Mouse (Mus musculus) MEL (cell line): Measurements from ENCODE around the gene Chsy1. TPM values are rescaled to one million over a fixed set of nuclear protein-coding genes. Genes with fewer than 3 reads are reported as not detected.

ENCODE experiments used
- DNase-seq: peaks from one replicate; pipeline ENCODE4 v3.0.0; 2011; ENCODE audit warnings: low read depth, low spot score
- H3K27ac ChIP-seq: 2 replicates; pipeline ENCODE4 v1.5.1; 2012; ENCODE audit warnings: low read depth, mild to moderate bottlenecking, control low read depth, low read length, moderate library complexity; ENCODE audit not compliant: control insufficient read depth
- H3K27me3 ChIP-seq, 2 experiments: fragments of 150-350 bp in 1 of 2; sonication (generic) in 1 of 2; 2 replicates each; pipeline ENCODE4 v1.6.1; 2012; ENCODE audit warnings: low read length in 2 of 2, mild to moderate bottlenecking in 2 of 2, improper control_type of control experiment in 1 of 2, moderate library complexity in 1 of 2; ENCODE audit not compliant: insufficient read depth in 2 of 2, control insufficient read depth in 1 of 2
- H3K36me3 ChIP-seq, 2 experiments: 2 replicates each; pipeline ENCODE4 v1.6.1; 2012 to 2014; ENCODE audit warnings: low read length in 2 of 2, improper control_type of control experiment in 1 of 2, inconsistent platforms in 1 of 2, mild to moderate bottlenecking in 1 of 2; ENCODE audit not compliant: insufficient read depth in 2 of 2, control insufficient read depth in 1 of 2
- H3K4me1 ChIP-seq, 2 experiments: fragments of 150-350 bp in 1 of 2; sonication (generic) in 1 of 2; 2 replicates each; pipeline ENCODE4 v1.6.1; 2012; ENCODE audit warnings: low read length in 2 of 2, improper control_type of control experiment in 1 of 2, mild to moderate bottlenecking in 1 of 2; ENCODE audit not compliant: insufficient read depth in 2 of 2, control insufficient read depth in 1 of 2
- H3K4me3 ChIP-seq, 2 experiments: fragments of 150-350 bp in 1 of 2; sonication (generic) in 1 of 2; 2 replicates each; pipeline ENCODE4 v1.5.1; 2012; ENCODE audit warnings: low read depth in 2 of 2, low read length in 2 of 2, mild to moderate bottlenecking in 2 of 2, moderate library complexity in 2 of 2, control low read depth in 1 of 2, improper control_type of control experiment in 1 of 2; ENCODE audit not compliant: control insufficient read depth in 1 of 2, insufficient read depth in 1 of 2
- H3K79me2 ChIP-seq: 2 replicates; pipeline ENCODE4 v1.6.1; 2012; ENCODE audit warnings: mild to moderate bottlenecking, low read length, moderate library complexity; ENCODE audit not compliant: control insufficient read depth, poor library complexity, insufficient read depth
- H3K9ac ChIP-seq: 2 replicates; pipeline ENCODE4 v1.6.1; 2012; ENCODE audit warnings: low read depth, mild to moderate bottlenecking, control low read depth, low read length, moderate library complexity; ENCODE audit not compliant: control insufficient read depth, poor library complexity, severe bottlenecking
- H3K9me3 ChIP-seq: fragments of 150-350 bp; sonication (generic); replicated peaks from 2 replicates; pipeline ENCODE4 v1.6.1; 2012; ENCODE audit warnings: mild to moderate bottlenecking, low read length, improper control_type of control experiment, moderate library complexity; ENCODE audit not compliant: insufficient read depth
- BHLHE40 ChIP-seq: IDR thresholded peaks from 2 replicates; pipeline ENCODE4 v1.6.1; 2012; ENCODE audit warnings: low read depth, mild to moderate bottlenecking, inconsistent platforms, low read length, improper control_type of control experiment, borderline replicate concordance
- CHD2 ChIP-seq: IDR thresholded peaks from 2 replicates; pipeline ENCODE4 v1.6.1; 2011; ENCODE audit warnings: low read length, improper control_type of control experiment
- E2F4 ChIP-seq: IDR thresholded peaks from 2 replicates; pipeline ENCODE4 v1.6.1; 2011; ENCODE audit warnings: low read depth, low read length, improper control_type of control experiment, borderline replicate concordance
- ELF1 ChIP-seq: IDR thresholded peaks from 2 replicates; pipeline ENCODE4 v1.6.1; 2014; ENCODE audit warnings: low read depth, mild to moderate bottlenecking, inconsistent platforms, low read length, improper control_type of control experiment, moderate library complexity
- EP300 ChIP-seq, 2 experiments: IDR thresholded peaks; 2 replicates each; pipeline ENCODE4 v1.6.1; 2011; ENCODE audit warnings: improper control_type of control experiment in 2 of 2, low read length in 2 of 2, low read depth in 1 of 2, mild to moderate bottlenecking in 1 of 2
- GABPA ChIP-seq: IDR thresholded peaks from 2 replicates; pipeline ENCODE4 v1.6.1; 2012; ENCODE audit warnings: low read depth, mild to moderate bottlenecking, inconsistent platforms, low read length, improper control_type of control experiment, moderate library complexity
- GATA1 ChIP-seq: IDR thresholded peaks from 2 replicates; pipeline ENCODE4 v1.6.1; 2011; ENCODE audit warnings: low read depth, low read length, improper control_type of control experiment
- HCFC1 ChIP-seq: IDR thresholded peaks from 2 replicates; pipeline ENCODE4 v1.6.1; 2012; ENCODE audit warnings: low read depth, mild to moderate bottlenecking, inconsistent platforms, low read length, improper control_type of control experiment, moderate library complexity
- MYC ChIP-seq: IDR thresholded peaks from 2 replicates; pipeline ENCODE4 v1.6.1; 2011; ENCODE audit warnings: low read depth, mild to moderate bottlenecking, low read length, improper control_type of control experiment, moderate library complexity
- NELFE ChIP-seq: IDR thresholded peaks from 2 replicates; pipeline ENCODE4 v1.6.1; 2011; ENCODE audit warnings: low read depth, low read length, improper control_type of control experiment
- NRF1 ChIP-seq: IDR thresholded peaks from 2 replicates; pipeline ENCODE4 v1.6.1; 2014; ENCODE audit warnings: low read depth, mild to moderate bottlenecking, inconsistent platforms, low read length, improper control_type of control experiment, moderate library complexity; ENCODE audit not compliant: poor library complexity, insufficient read depth, severe bottlenecking
- POLR2A ChIP-seq, 2 experiments: IDR thresholded peaks; 2 replicates each; pipeline ENCODE4 v1.6.1; 2011 to 2012; ENCODE audit warnings: low read length in 2 of 2, mild to moderate bottlenecking in 2 of 2, control low read depth in 1 of 2, improper control_type of control experiment in 1 of 2, low read depth in 1 of 2, moderate library complexity in 1 of 2; ENCODE audit not compliant: control insufficient read depth in 1 of 2, insufficient read depth in 1 of 2, poor library complexity in 1 of 2
- POLR2AphosphoS5 ChIP-seq: IDR thresholded peaks from 2 replicates; pipeline ENCODE4 v1.6.1; 2012; ENCODE audit warnings: low read depth, borderline replicate concordance, mild to moderate bottlenecking, inconsistent platforms, low read length, moderate library complexity, mixed read lengths
- RAD21 ChIP-seq: IDR thresholded peaks from 2 replicates; pipeline ENCODE4 v1.6.1; 2011; ENCODE audit warnings: mild to moderate bottlenecking, low read depth, low read length, improper control_type of control experiment
- SIN3A ChIP-seq: IDR thresholded peaks from 2 replicates; pipeline ENCODE4 v1.6.1; 2012; ENCODE audit warnings: low read length, improper control_type of control experiment, inconsistent platforms
- SMC3 ChIP-seq: IDR thresholded peaks from 2 replicates; pipeline ENCODE4 v1.6.1; 2011; ENCODE audit warnings: low read depth, low read length, improper control_type of control experiment
- TAL1 ChIP-seq: IDR thresholded peaks from 2 replicates; pipeline ENCODE4 v1.6.1; 2012; ENCODE audit warnings: mild to moderate bottlenecking, inconsistent platforms, low read length, moderate library complexity, mixed read lengths
- TBP ChIP-seq: IDR thresholded peaks from 2 replicates; pipeline ENCODE4 v1.8.0; 2011; ENCODE audit warnings: low read depth, low read length, improper control_type of control experiment
- ZC3H11A ChIP-seq: IDR thresholded peaks from 2 replicates; pipeline ENCODE4 v1.6.1; 2012; ENCODE audit warnings: low read depth, mild to moderate bottlenecking, inconsistent platforms, low read length, improper control_type of control experiment
- ZKSCAN1 ChIP-seq: IDR thresholded peaks from 2 replicates; pipeline ENCODE4 v1.6.1; 2012; ENCODE audit warnings: low read depth, mild to moderate bottlenecking, inconsistent platforms, low read length, improper control_type of control experiment, moderate library complexity
- ZNF384 ChIP-seq: IDR thresholded peaks from 2 replicates; pipeline ENCODE4 v1.6.1; 2012; ENCODE audit warnings: low read depth, mild to moderate bottlenecking, inconsistent platforms, low read length, improper control_type of control experiment
- polyA plus RNA-seq, 2 experiments: library from polyadenylated mRNA; stranded (reverse) in 1 of 2; unstranded in 1 of 2; fragments of >175 nt in 1 of 2; fragments of >200 nt in 1 of 2; gene quantifications; 2 replicates each; pipeline versions ENCODE4 v1.2.1 to v1.2.4; 2012; ENCODE audit warnings: low replicate concordance in 2 of 2, low read depth in 1 of 2; ENCODE audit not compliant: insufficient read length in 2 of 2, insufficient read depth in 1 of 2, missing spikeins in 1 of 2
- total RNA-seq: library from RNA; depleted of rRNA; stranded (reverse); fragments of 300-350 nt; gene quantifications from 2 replicates; pipeline ENCODE4 v1.2.3, GENCODE M21; 2012

The Chsy1 gene
- total and polyA plus RNA-seq, 3 experiments, result 8.5 to 10.3 TPM; not detected in 1

DNA sequence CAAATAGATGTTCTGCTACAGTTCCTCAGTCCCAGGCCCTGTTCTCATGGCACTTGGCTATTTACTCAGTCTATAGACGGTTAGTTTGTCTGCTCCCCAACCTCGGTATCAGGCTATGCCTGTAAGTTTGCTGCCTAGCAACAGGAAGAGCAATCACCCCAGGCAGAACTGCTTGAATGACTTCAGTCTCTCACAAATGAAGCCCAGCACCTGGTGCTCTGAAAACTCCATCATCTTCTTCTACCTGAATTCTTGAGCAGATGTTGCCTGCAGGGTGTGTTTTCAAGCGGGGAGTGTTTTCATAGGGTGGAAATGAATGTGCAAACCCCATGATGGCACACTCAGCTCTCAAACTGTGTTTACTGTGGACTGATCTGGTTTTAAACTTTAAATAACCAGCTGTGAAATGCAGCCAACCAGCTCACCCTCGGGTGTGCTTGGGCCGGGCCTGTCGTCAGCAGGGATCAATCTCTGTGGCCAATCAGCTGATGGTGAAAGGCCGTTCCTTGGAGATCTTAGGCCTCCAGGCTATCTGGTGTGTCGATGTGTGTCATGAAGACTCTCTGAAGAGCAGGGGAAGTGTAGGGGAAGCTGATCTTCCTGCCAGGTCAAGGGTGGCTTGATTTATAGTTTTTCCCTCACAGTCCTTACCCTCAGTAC lies 91.6 kb downstream of the Chsy1 start:
- no peak overlapping the region for H3K27ac ChIP-seq
- no peak overlapping the region for H3K9ac ChIP-seq

GRCm38 (mm10) chr7:66201657-66202056 lies 92.3 kb downstream of the Chsy1 start:
- H3K9ac ChIP-seq, result no peak overlapping the region
- no peak overlapping the region for H3K27ac ChIP-seq
- TF ChIP-seq SIN3A, result no peak
- no peak for TF ChIP-seq BHLHE40
- no peak for TF ChIP-seq EP300 (IDR thresholded peaks at IDR 0.05; ENCODE audit: low read depth in 1 of 2, low read length in 2 of 2)
- TF ChIP-seq TAL1, result no peak
- no peak for TF ChIP-seq GATA1
- no peak for TF ChIP-seq MYC
- TF ChIP-seq ZNF384, result no peak
- TF ChIP-seq POLR2A (IDR thresholded peaks at IDR 0.05; ENCODE audit: control insufficient read depth in 1 of 2, insufficient read depth in 1 of 2, low read depth in 1 of 2, low read length in 2 of 2, poor library complexity in 1 of 2), result no peak
- no peak for TF ChIP-seq POLR2AphosphoS5
- TF ChIP-seq ELF1, result no peak
- TF ChIP-seq RAD21, result no peak
- no peak for TF ChIP-seq HCFC1
- TF ChIP-seq ZC3H11A, result no peak
- no peak for TF ChIP-seq GABPA
- no peak for TF ChIP-seq SMC3
- TF ChIP-seq NRF1, result no peak

More for the DNA sequence above, 91.6 kb downstream of the Chsy1 start:
- no peaks in the 10 kb centered on the region for H3K9me3 ChIP-seq
- no peaks in the 10 kb centered on the region for H3K27me3 ChIP-seq
- TF ChIP-seq ZKSCAN1, result no peak
- no peak for TF ChIP-seq NELFE
- no peak for TF ChIP-seq TBP
- no peak for TF ChIP-seq E2F4
- no peak for TF ChIP-seq NRF1
- no peak for TF ChIP-seq GABPA
- no peak for TF ChIP-seq CHD2
- no peak overlapping the region for H3K4me3 ChIP-seq
- no peaks in the 10 kb centered on the region for H3K79me2 ChIP-seq
- DNase-seq, result no peak
- peaks cover 15 to 27% of the 10 kb centered on the region in 2 experiments for H3K4me1 ChIP-seq
- peaks cover 0 to 21% of the 10 kb centered on the region in 2 experiments; a peak in 2 of 4 replicates for H3K36me3 ChIP-seq

More at GRCm38 (mm10) chr7:66201657-66202056, 92.3 kb downstream of the Chsy1 start:
- Histone ChIP-seq H3K4me3 (no peak overlapping the region), H3K9me3 (no peaks in the 10 kb centered on the region), H3K36me3 (peaks cover 0 to 18% of the 10 kb centered on the region in 2 experiments; a peak in 2 of 4 replicates), H3K4me1 (peaks cover 14 to 26% of the 10 kb centered on the region in 2 experiments), H3K27me3 (no peaks in the 10 kb centered on the region), H3K79me2 (no peaks in the 10 kb centered on the region)
- DNase-seq, result no peak
